9 mouse cellular contexts compared by ENCODE assay signal in the genomic region with DNA sequence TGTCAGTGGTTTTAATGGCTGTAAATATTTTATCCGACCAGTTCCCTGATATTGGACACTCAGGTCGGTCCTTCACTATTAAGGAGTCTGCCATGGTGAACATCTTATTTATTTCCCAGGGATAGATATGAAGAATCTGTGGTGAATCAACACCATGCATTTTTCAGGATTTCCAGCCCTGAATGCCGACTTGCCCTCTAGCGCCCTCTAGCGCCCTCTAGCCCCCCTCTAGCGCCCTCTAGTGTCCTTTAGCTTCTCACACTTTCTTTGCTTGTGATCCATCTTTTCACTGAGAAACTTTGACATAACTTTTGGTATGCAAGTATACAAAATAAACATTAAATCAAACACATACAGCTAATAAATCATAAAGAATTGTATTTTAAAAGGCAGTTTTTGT. TPM values are rescaled to one million over a fixed set of nuclear protein-coding genes. Genes with fewer than 3 reads are reported as not detected.
DNase-seq lines count a peak whose midpoint lies in the region; ATAC-seq and TF ChIP-seq lines count a peak whose summit lies in the region.
"Had no signal": no experiment of that assay in that cellular context is flagged by ENCODE, and none has a peak within 500 bp of the region (broad histone marks: within the 10 kb centered on the region; RNA-seq: fewer than 3 reads in every experiment).

No protein-coding gene starts in this region.

- H3K9me3 ChIP-seq in kidney, postnatal 0 days (replicated peaks; ENCODE audit: low read length), result no peaks in the 10 kb centered on the region
- H3K9me3 ChIP-seq: embryonic facial prominence, embryonic 15.5 days had no signal

- peaks cover 11% of the 10 kb centered on the region; the same call in 1 of the 2 replicates for H3K36me3 ChIP-seq in kidney, postnatal 0 days (ENCODE audit: insufficient read depth, low read length)

- H3K4me3 ChIP-seq in kidney, postnatal 0 days (replicated peaks; ENCODE audit: low read depth, low read length), result no peak overlapping the region
- H3K4me3 ChIP-seq: embryonic facial prominence, embryonic 15.5 days had no signal

- no peaks in the 10 kb centered on the region for H3K4me1 ChIP-seq in kidney, postnatal 0 days (replicated peaks; ENCODE audit: insufficient read depth, low read length)
- H3K4me1 ChIP-seq: embryonic facial prominence, embryonic 15.5 days had no signal

- TF ChIP-seq CTCF in kidney, postnatal 0 days (IDR thresholded peaks at IDR 0.05; ENCODE audit: low read depth), result peak; percentile 100

- DNase-seq in heart, adult 8-10 months (ENCODE audit: low spot score), result peak; percentile 62
- DNase-seq in heart, adult 11 months, result no peak
- DNase-seq in urinary bladder, adult 2 months (ENCODE audit: low spot score), result peak; percentile 49
- DNase-seq in urinary bladder, postnatal 10 days (ENCODE audit: low spot score), result no peak
- DNase-seq in cerebellum, adult 8-10 months, result peak; percentile 72
- peak; percentile 74 for DNase-seq in kidney, postnatal 0 days (ENCODE audit: low spot score)
- DNase-seq in lung, postnatal 25 days (ENCODE audit: low spot score), result peak; percentile 34
- DNase-seq in thymus, postnatal 36 days, result peak; percentile 29 to 47

- 8% methylated on average over 6 of the region's 6 CpGs for WGBS in kidney, postnatal 0 days

- H3K27ac ChIP-seq in kidney, postnatal 0 days, result no peak overlapping the region
- H3K27ac ChIP-seq: embryonic facial prominence, embryonic 15.5 days had no signal

- no peak overlapping the region for H3K4me2 ChIP-seq in kidney, postnatal 0 days (ENCODE audit: low read length)
- H3K4me2 ChIP-seq: embryonic facial prominence, embryonic 15.5 days had no signal

- no peaks in the 10 kb centered on the region for H3K27me3 ChIP-seq in kidney, postnatal 0 days (ENCODE audit: insufficient read depth, low read length)
- H3K27me3 ChIP-seq: embryonic facial prominence, embryonic 15.5 days had no signal

- no peak for ATAC-seq in kidney, postnatal 0 days (replicated peaks; ENCODE audit: low FRiP score, low read depth)

- H3K9ac ChIP-seq in kidney, postnatal 0 days (ENCODE audit: low read depth, low read length), result no peak overlapping the region
- H3K9ac ChIP-seq: embryonic facial prominence, embryonic 15.5 days had no signal

RNA-seq across cellular contexts. Expression of a gene that starts 22.8 kb away (rescaled TPM):
- total RNA-seq in heart, adult 8-10 months (2022), result 1 to 10 TPM; 4.4 to 9.4 (median 7.9) TPM
- 45.4 and 53.8 TPM in 2 replicates for polyA plus RNA-seq in urinary bladder, adult 2 months (2012; rRNA removed)
- polyA plus RNA-seq in kidney, postnatal 0 days (2015; fragmentation: Nextera tagmentation; extraction: Ambion mirVana), result 0.68 and 1.0 TPM in 2 replicates

RNA-seq across cellular contexts. Expression of a gene that starts 45.8 kb away (rescaled TPM):
- total RNA-seq in heart, adult 8-10 months (2022), result 10 to 100 TPM; 10.0 to 16.2 (median 14.1) TPM
- 6.4 and 8.7 TPM in 2 replicates for polyA plus RNA-seq in urinary bladder, adult 2 months (2012; rRNA removed)
- 23.5 and 26.3 TPM in 2 replicates for polyA plus RNA-seq in kidney, postnatal 0 days (2015; fragmentation: Nextera tagmentation; extraction: Ambion mirVana)

Comparison
In these comparisons a context has a peak if more than half of its experiments do, and no peak if none do; other contexts are left out.
1. DNase-seq: peak in heart, adult 8-10 months (single experiment), urinary bladder, adult 2 months (single experiment), cerebellum, adult 8-10 months (single experiment), kidney, postnatal 0 days (single experiment), lung, postnatal 25 days (single experiment) and thymus, postnatal 36 days (2 of 2); none in heart, adult 11 months (single experiment) and urinary bladder, postnatal 10 days (single experiment).
2. RNA of a gene that starts 22.8 kb away (polyA plus RNA-seq): 45.4 to 53.8 TPM in urinary bladder, adult 2 months; 0.68 to 1.0 TPM in kidney, postnatal 0 days; every median in the first group is over 10 times any median in the second.